Mouse (Mus musculus) hindbrain, embryonic 11.5 days (tissue): ENCODE measurements around the gene Prkcd. TPM values are rescaled to one million over a fixed set of nuclear protein-coding genes. Genes with fewer than 3 reads are reported as not detected.

Experiments used
- ATAC-seq: fragments of 200-750 bp; cut with Nextera tagmentation; 2 replicates; pipeline ENCODE4 v1.8.0; 2017; ENCODE audit warnings: mild to moderate bottlenecking, moderate TSS enrichment, moderate library complexity; ENCODE audit not compliant: low FRiP score
- DNase-seq: peaks from one replicate; pipeline ENCODE4 v3.0.0-alpha.2; 2015; ENCODE audit warnings: low spot score
- H3K27ac ChIP-seq: fragments of 300-500 bp; sonication (generic); 2 replicates; pipeline ENCODE4 v1.5.1; 2014; ENCODE audit warnings: mild to moderate bottlenecking, low read depth, low read length
- H3K27me3 ChIP-seq: fragments of 300-500 bp; sonication (generic); 2 replicates; pipeline ENCODE4 v1.6.1; 2014; ENCODE audit warnings: mild to moderate bottlenecking, low read length, moderate library complexity, mixed read lengths; ENCODE audit not compliant: control insufficient read depth, insufficient read depth
- H3K36me3 ChIP-seq: fragments of 300-500 bp; sonication (generic); 2 replicates; pipeline ENCODE4 v1.6.1; 2014; ENCODE audit warnings: mild to moderate bottlenecking, low read length, moderate library complexity, mixed read lengths; ENCODE audit not compliant: control insufficient read depth, insufficient read depth
- H3K4me1 ChIP-seq: fragments of 300-500 bp; sonication (generic); replicated peaks from 2 replicates; pipeline ENCODE4 v1.6.1; 2014; ENCODE audit warnings: low read length, mixed read lengths; ENCODE audit not compliant: control insufficient read depth, insufficient read depth
- H3K4me2 ChIP-seq: fragments of 300-500 bp; sonication (generic); replicated peaks from 2 replicates; pipeline ENCODE4 v1.6.1; 2014; ENCODE audit warnings: mild to moderate bottlenecking, low read depth, low read length
- H3K4me3 ChIP-seq: fragments of 300-500 bp; sonication (generic); 2 replicates; pipeline ENCODE4 v1.5.1; 2014; ENCODE audit warnings: low read depth, low read length
- H3K9ac ChIP-seq: fragments of 300-500 bp; sonication (generic); 2 replicates; pipeline ENCODE4 v1.6.1; 2014; ENCODE audit warnings: low read depth, low read length
- H3K9me3 ChIP-seq: fragments of 300-500 bp; sonication (generic); 2 replicates; pipeline ENCODE4 v1.6.1; 2016; ENCODE audit warnings: low read length; ENCODE audit not compliant: control insufficient read depth
- WGBS: fragments of 180-500 bp; shearing (Covaris S2); extraction: QIAGEN DNeasy Blood & Tissue Kit; methylation state at CpG from one replicate; pipeline ENCODE4 v1.1.7; 2014; 5-methylcytosine and 5-hydroxymethylcytosine counted together
- polyA plus RNA-seq: library from polyadenylated mRNA; unstranded; fragments of >200 nt; fragmentation: Nextera tagmentation; extraction: Ambion mirVana; gene quantifications from 2 replicates; pipeline ENCODE4 v1.2.1, GENCODE M21; 2014

Prkcd gene
- polyA plus RNA-seq, 1 experiment from 2014 or later, result 27.4 TPM

GRCm38 (mm10) chr14:30564451-30564850 lies 61.6 kb downstream of the Prkcd start:
- DNase-seq (no peak), ATAC-seq (no peak)
- H3K27me3 ChIP-seq, result no peaks in the 10 kb centered on the region
- no peaks in the 10 kb centered on the region for H3K4me1 ChIP-seq
- peaks cover 22% of the 10 kb centered on the region; the same call in 1 of the 2 replicates for H3K36me3 ChIP-seq
- H3K27ac ChIP-seq, result no peak overlapping the region
- WGBS, result 94% methylated on average over 2 of the region's 2 CpGs
- no peak overlapping the region for H3K4me2 ChIP-seq
- H3K9me3 ChIP-seq, result no peaks in the 10 kb centered on the region
- no peak overlapping the region for H3K9ac ChIP-seq
- H3K4me3 ChIP-seq, result no peak overlapping the region

GRCm38 (mm10) chr14:30562343-30562742 lies 63.7 kb downstream of the Prkcd start:
- Histone ChIP-seq H3K27me3 (no peaks in the 10 kb centered on the region), H3K27ac (no peak overlapping the region), H3K4me2 (no peak overlapping the region), H3K4me1 (no peaks in the 10 kb centered on the region), H3K36me3 (peaks cover 8% of the 10 kb centered on the region; the same call in 1 of the 2 replicates), H3K4me3 (no peak overlapping the region), H3K9ac (no peak overlapping the region), H3K9me3 (no peaks in the 10 kb centered on the region)
- ATAC-seq (no peak), DNase-seq (no peak)

DNA sequence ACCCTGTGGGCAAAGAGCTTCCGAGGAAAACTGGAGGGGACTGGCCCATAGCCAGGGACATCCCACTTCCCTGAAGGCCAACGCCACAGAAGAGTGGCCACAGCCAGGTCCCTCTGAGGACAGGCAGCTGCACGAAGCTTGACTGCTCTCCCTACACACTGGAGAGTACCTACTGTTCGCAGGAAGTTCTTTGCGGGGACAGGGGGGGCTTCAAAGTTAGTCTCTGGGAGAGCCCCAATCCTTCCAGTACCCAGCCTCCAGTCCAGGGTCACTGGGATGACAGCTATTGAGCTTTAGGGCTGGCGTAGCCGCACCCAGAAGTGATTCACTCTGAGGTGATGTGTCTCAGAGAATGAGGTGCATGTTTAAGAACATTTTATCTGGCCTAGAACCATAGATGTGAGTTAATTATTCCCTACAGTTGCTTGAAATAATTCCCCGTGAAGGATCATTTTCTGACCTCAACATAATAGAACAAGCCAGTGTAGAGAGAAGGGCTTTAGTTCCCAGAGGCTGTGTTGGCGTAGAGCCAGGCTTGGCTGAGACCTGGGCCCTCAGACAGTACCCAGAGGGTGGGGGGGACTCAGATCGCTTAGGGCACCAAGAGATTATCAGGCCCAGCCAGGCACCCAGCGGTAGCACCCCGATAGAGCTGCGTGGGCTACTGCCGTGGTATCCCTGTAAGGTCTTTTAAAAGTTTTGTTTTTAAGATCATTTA lies 64.4 kb downstream of the Prkcd start:
- H3K27ac ChIP-seq, result no peak overlapping the region
- no peak overlapping the region for H3K9ac ChIP-seq

GRCm38 (mm10) chr14:30560803-30561389 lies 65.1 kb downstream of the Prkcd start:
- ATAC-seq (no peak), DNase-seq (no peak)
- Histone ChIP-seq H3K4me2 (no peak overlapping the region), H3K9ac (no peak overlapping the region), H3K36me3 (peaks cover 3% of the 10 kb centered on the region; the same call in 1 of the 2 replicates), H3K27me3 (no peaks in the 10 kb centered on the region), H3K9me3 (no peaks in the 10 kb centered on the region), H3K27ac (no peak overlapping the region), H3K4me1 (no peaks in the 10 kb centered on the region), H3K4me3 (no peak overlapping the region)
- 94% methylated on average over 13 of the region's 13 CpGs for WGBS

More for the DNA sequence above, 64.4 kb downstream of the Prkcd start:
- Histone ChIP-seq H3K27me3 (no peaks in the 10 kb centered on the region), H3K4me2 (no peak overlapping the region), H3K36me3 (peaks cover 4% of the 10 kb centered on the region; the same call in 1 of the 2 replicates), H3K9me3 (no peaks in the 10 kb centered on the region), H3K4me1 (no peaks in the 10 kb centered on the region), H3K4me3 (no peak overlapping the region)
- ATAC-seq (no peak), DNase-seq (no peak)
- WGBS, result 95% methylated on average over 14 of the region's 14 CpGs

DNA sequence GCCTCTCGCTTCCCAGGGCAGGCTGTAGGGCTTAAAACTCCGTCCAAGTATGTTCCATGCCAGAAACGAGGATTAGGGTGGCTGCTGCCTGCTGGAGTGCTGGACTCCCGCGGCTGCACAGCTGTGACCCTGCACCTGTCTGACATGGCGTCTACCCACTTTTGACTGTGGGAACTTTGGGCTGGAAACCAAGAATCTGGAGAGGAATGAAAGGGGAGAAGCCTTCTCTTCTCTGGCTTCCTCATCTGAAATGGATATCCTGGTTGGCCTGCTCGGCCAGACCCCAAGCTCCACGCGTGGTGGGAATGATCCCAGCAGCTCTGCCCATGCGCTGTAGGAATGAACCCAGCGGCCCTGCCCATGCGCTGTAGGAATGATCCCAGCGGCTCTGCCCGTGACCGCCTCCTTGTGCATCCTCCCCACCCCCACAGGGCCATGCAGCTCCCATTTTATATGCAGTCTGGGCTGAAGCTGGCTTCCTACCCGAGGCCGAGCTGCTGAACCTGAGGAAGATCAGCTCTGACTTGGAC lies 66.6 kb downstream of the Prkcd start:
- Histone ChIP-seq H3K27ac (no peak overlapping the region), H3K27me3 (no peaks in the 10 kb centered on the region), H3K9ac (no peak overlapping the region), H3K4me1 (no peaks in the 10 kb centered on the region), H3K4me2 (no peak overlapping the region), H3K36me3 (no peaks in the 10 kb centered on the region; the same call in 1 of the 2 replicates), H3K9me3 (no peaks in the 10 kb centered on the region), H3K4me3 (no peak overlapping the region)
- DNase-seq, result no peak
- ATAC-seq, result no peak
- 90% methylated on average over 17 of the region's 17 CpGs for WGBS

DNA sequence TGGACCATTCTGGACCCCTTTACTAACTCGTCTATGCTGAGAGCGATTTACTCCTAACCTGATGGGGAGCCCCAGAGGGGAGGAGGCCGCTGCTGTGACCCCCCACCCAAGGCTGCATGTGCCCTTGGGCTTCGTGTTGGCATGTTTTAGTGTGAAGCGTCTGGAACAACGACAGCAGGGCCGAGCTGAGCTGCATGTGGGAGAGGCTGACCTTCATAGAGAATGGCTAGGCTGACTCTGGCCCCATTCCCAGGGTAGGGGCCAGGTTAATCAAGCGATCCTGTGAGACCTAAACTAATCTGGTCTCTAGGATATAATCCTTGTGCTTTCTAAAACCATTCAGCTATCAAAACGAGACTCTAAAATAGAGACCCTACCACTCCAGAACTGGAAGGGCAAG lies 68.3 kb downstream of the Prkcd start:
- ATAC-seq (no peak), DNase-seq (no peak)
- Histone ChIP-seq H3K27ac (no peak overlapping the region), H3K4me1 (no peaks in the 10 kb centered on the region), H3K9me3 (no peaks in the 10 kb centered on the region), H3K4me3 (no peak overlapping the region), H3K4me2 (no peak overlapping the region), H3K9ac (no peak overlapping the region), H3K27me3 (no peaks in the 10 kb centered on the region), H3K36me3 (no peaks in the 10 kb centered on the region; the same call in 1 of the 2 replicates)
- 89% methylated on average over 9 of the region's 9 CpGs for WGBS

- Histone ChIP-seq H3K4me1 (no peaks in the 10 kb centered on the region), H3K4me2 (no peak overlapping the region), H3K9me3 (no peaks in the 10 kb centered on the region), H3K27me3 (no peaks in the 10 kb centered on the region), H3K27ac (no peak overlapping the region), H3K4me3 (no peak overlapping the region), H3K36me3 (no peaks in the 10 kb centered on the region; the same call in 1 of the 2 replicates), H3K9ac (no peak overlapping the region)
- no peak for DNase-seq
- no peak for ATAC-seq
- 95% methylated on average over 2 of the region's 2 CpGs for WGBS
Observed at GRCm38 (mm10) chr14:30556651-30557050, 69.4 kb downstream of the Prkcd start.

- no peaks in the 10 kb centered on the region for H3K27me3 ChIP-seq
- ATAC-seq (no peak), DNase-seq (no peak)
- H3K36me3 ChIP-seq, result no peaks in the 10 kb centered on the region
- no peak overlapping the region for H3K9ac ChIP-seq
- no peaks in the 10 kb centered on the region for H3K9me3 ChIP-seq
- no peak overlapping the region for H3K27ac ChIP-seq
- no peak overlapping the region for H3K4me3 ChIP-seq
- WGBS, result 90% methylated on average over 4 of the region's 4 CpGs
- 0 out of 2 replicates have a peak, but pooled peaks cover 7% of the 10 kb centered on the region for H3K4me1 ChIP-seq
- no peak overlapping the region for H3K4me2 ChIP-seq
Observed at GRCm38 (mm10) chr14:30553185-30553584, 72.8 kb downstream of the Prkcd start.

GRCm38 (mm10) chr14:30551981-30552380 lies 74.0 kb downstream of the Prkcd start:
- H3K27ac ChIP-seq, result no peak overlapping the region
- 94% methylated on average over 2 of the region's 2 CpGs for WGBS

More at GRCm38 (mm10) chr14:30551981-30552380, 74.0 kb downstream of the Prkcd start:
- Histone ChIP-seq H3K4me3 (no peak overlapping the region), H3K36me3 (no peaks in the 10 kb centered on the region), H3K27me3 (no peaks in the 10 kb centered on the region), H3K9me3 (no peaks in the 10 kb centered on the region), H3K4me2 (no peak overlapping the region), H3K4me1 (0 out of 2 replicates have a peak, but pooled peaks cover 9% of the 10 kb centered on the region), H3K9ac (no peak overlapping the region)
- DNase-seq (no peak), ATAC-seq (no peak)
